Mouse (Mus musculus) gastrocnemius, postnatal 36 days (tissue): ENCODE data around the gene Ifi35. TPM values are rescaled to one million over a fixed set of nuclear protein-coding genes. Genes with fewer than 3 reads are reported as not detected.
"Not testable (repeated sequence)": the region's sequence is repeated elsewhere in the genome, so short reads cannot be mapped to it uniquely, and the experiment has no call there.

Experiments used
- DNase-seq, 2 experiments: peaks; one replicate each; pipeline ENCODE4 v3.0.0; 2022
- intact Hi-C: fragments of 180-260 bp; cut with DNase I; formaldehyde crosslinking; loops from one replicate; pipeline ENCODE4 v1.15.1; 2025
- total RNA-seq, 2 experiments: library from RNA; stranded (reverse); gene quantifications; 2 replicates each; pipeline ENCODE4 v1.2.3; 2021

Gene Ifi35
- total RNA-seq, 2 experiments from 2014 or later = 9.1 to 13.0 TPM

GRCm38 (mm10) chr11:101466552-101466950, 18.3 kb downstream of the Ifi35 start:
- intact Hi-C loops = not testable (repeated sequence)

GRCm38 (mm10) chr11:101467477-101468262, 19.5 kb downstream of the Ifi35 start:
- peak; percentile 54 to 56 for DNase-seq
- intact Hi-C loops = no loop called here

More at GRCm38 (mm10) chr11:101466552-101466950, 18.3 kb downstream of the Ifi35 start:
- not testable (repeated sequence) for DNase-seq

- intact Hi-C loops = no loop called here
- DNase-seq = peak in 1 of 2 experiments; percentile 13
These were observed 20.1 kb downstream of the Ifi35 start for GRCm38 (mm10) chr11:101468263-101468688.

- intact Hi-C loops = no loop called here
- DNase-seq = no peak
These were observed 20.5 kb downstream of the Ifi35 start for GRCm38 (mm10) chr11:101468731-101469130.

- no peak for DNase-seq
- intact Hi-C loops = no loop called here
These were observed 20.9 kb downstream of the Ifi35 start for GRCm38 (mm10) chr11:101469155-101469554.

GRCm38 (mm10) chr11:101470206-101470605, 22.0 kb downstream of the Ifi35 start:
- DNase-seq = no peak
- intact Hi-C loops = loop anchor here (5.0 kb wide), 1 partner anchor 77 kb away; no protein-coding TSS in a partner anchor

- intact Hi-C loops = loop anchor here (5.0 kb wide), 1 partner anchor 75 kb away; no protein-coding TSS in a partner anchor
- DNase-seq = no peak
These were observed 23.7 kb downstream of the Ifi35 start for GRCm38 (mm10) chr11:101471926-101472325.

GRCm38 (mm10) chr11:101472336-101472735, 24.1 kb downstream of the Ifi35 start:
- no peak for DNase-seq
- intact Hi-C loops = loop anchor here (5.0 kb wide), 1 partner anchor 75 kb away; no protein-coding TSS in a partner anchor

- intact Hi-C loops = loop anchor here (5.0 kb wide), 1 partner anchor 74 kb away; no protein-coding TSS in a partner anchor
- DNase-seq = not testable (repeated sequence)
These were observed 25.5 kb downstream of the Ifi35 start for GRCm38 (mm10) chr11:101473686-101474085.

- DNase-seq = no peak
- intact Hi-C loops = loop anchor here (5.0 kb wide), 1 partner anchor 73 kb away; no protein-coding TSS in a partner anchor
These were observed 26.1 kb downstream of the Ifi35 start for GRCm38 (mm10) chr11:101474298-101474697.

- DNase-seq, intact Hi-C loops: not testable (repeated sequence)
These were observed 28.2 kb downstream of the Ifi35 start for GRCm38 (mm10) chr11:101476361-101476760.

- DNase-seq = no peak
- intact Hi-C loops = no loop called here
These were observed 29.0 kb downstream of the Ifi35 start for GRCm38 (mm10) chr11:101477194-101477551.

GRCm38 (mm10) chr11:101477552-101478211, 29.5 kb downstream of the Ifi35 start:
- intact Hi-C loops = no loop called here
- DNase-seq = no peak

GRCm38 (mm10) chr11:101479171-101479635, 31.0 kb downstream of the Ifi35 start:
- no peak for DNase-seq
- intact Hi-C loops = no loop called here

- intact Hi-C loops = no loop called here
- DNase-seq = no peak
These were observed 32.7 kb downstream of the Ifi35 start for GRCm38 (mm10) chr11:101480912-101481311.

- intact Hi-C loops = no loop called here
These were observed 35.6 kb downstream of the Ifi35 start for GRCm38 (mm10) chr11:101483804-101484203.

GRCm38 (mm10) chr11:101484245-101484644, 36.0 kb downstream of the Ifi35 start:
- intact Hi-C loops = no loop called here

More at GRCm38 (mm10) chr11:101483804-101484203, 35.6 kb downstream of the Ifi35 start:
- no peak for DNase-seq

GRCm38 (mm10) chr11:101484814-101485213, 36.6 kb downstream of the Ifi35 start:
- DNase-seq = no peak
- intact Hi-C loops = no loop called here

More at GRCm38 (mm10) chr11:101484245-101484644, 36.0 kb downstream of the Ifi35 start:
- no peak for DNase-seq

- DNase-seq = no peak
- intact Hi-C loops = no loop called here
These were observed 37.4 kb downstream of the Ifi35 start for GRCm38 (mm10) chr11:101485509-101486028.

- DNase-seq = no peak
- intact Hi-C loops = no loop called here
These were observed 37.9 kb downstream of the Ifi35 start for GRCm38 (mm10) chr11:101486126-101486525.

- intact Hi-C loops = no loop called here
- DNase-seq = no peak
These were observed 58.1 kb downstream of the Ifi35 start for GRCm38 (mm10) chr11:101506269-101506780.
